Comparison of ENCODE assay signal across 16 mouse cellular contexts in genomic region chr11:109702031-109702815, GRCm38 (mm10). TPM values are rescaled to one million over a fixed set of nuclear protein-coding genes. Genes with fewer than 3 reads are reported as not detected.
DNase-seq lines count a peak whose midpoint lies in the region; ATAC-seq and TF ChIP-seq lines count a peak whose summit lies in the region.
"Had no signal": no experiment of that assay in that cellular context is flagged by ENCODE, and none has a peak within 500 bp of the region (broad histone marks: within the 10 kb centered on the region; RNA-seq: fewer than 3 reads in every experiment).

No protein-coding gene starts in this region.

- H3K27ac ChIP-seq in kidney, embryonic 14.5 days (ENCODE audit: low read depth, low read length) = no peak overlapping the region
- peak overlapping the region; percentile 77 for H3K27ac ChIP-seq in intestine, postnatal 0 days (ENCODE audit: low read depth, low read length)
- H3K27ac ChIP-seq in small intestine, adult 2 months (ENCODE audit: insufficient read depth, low read depth, low read length) = peak overlapping the region; percentile 99
- H3K27ac ChIP-seq: hindbrain, embryonic 14.5 days; limb, embryonic 13.5 days; macrophage; midbrain, embryonic 13.5 days had no signal

- no peak for TF ChIP-seq POLR2A in small intestine, adult 2 months (IDR thresholded peaks at IDR 0.05; ENCODE audit: low read depth, low read length)

- DNase-seq in kidney, adult 18-20 months = peak; percentile 33
- peak; percentile 27 to 35 for DNase-seq in kidney, postnatal 25 days
- DNase-seq in embryo, embryonic 9.5 days (ENCODE audit: extremely low spot score) = no peak
- no peak for DNase-seq in lung, adult 18-20 months
- DNase-seq in retina, embryonic 14.5 days (ENCODE audit: low spot score) = no peak
- DNase-seq: adrenal gland, adult 8-10 months; cerebellum, adult 8-10 months; right cerebral cortex, postnatal 25 days had no signal

- no peak overlapping the region for H3K4me3 ChIP-seq in kidney, embryonic 14.5 days (ENCODE audit: low read length)
- H3K4me3 ChIP-seq in intestine, postnatal 0 days (ENCODE audit: low read depth, low read length) = no peak overlapping the region
- peak overlapping the region; percentile 39 for H3K4me3 ChIP-seq in small intestine, adult 2 months (ENCODE audit: low read depth, low read length)
- H3K4me3 ChIP-seq: limb, embryonic 13.5 days; midbrain, embryonic 13.5 days had no signal

- 58% methylated on average over 10 of the region's 10 CpGs for WGBS in kidney, embryonic 14.5 days
- WGBS in intestine, postnatal 0 days = 26% methylated on average over 10 of the region's 10 CpGs
- 24% methylated on average over 10 of the region's 10 CpGs for WGBS in small intestine, adult 2 months

- no peaks in the 10 kb centered on the region for H3K4me1 ChIP-seq in kidney, embryonic 14.5 days (ENCODE audit: control insufficient read depth, insufficient read depth, low read length)
- H3K4me1 ChIP-seq in intestine, postnatal 0 days (replicated peaks; ENCODE audit: control insufficient read depth, insufficient read depth, low read length) = peaks cover 19% of the 10 kb centered on the region
- peaks cover 43% of the 10 kb centered on the region; the same call in 1 of the 2 replicates for H3K4me1 ChIP-seq in small intestine, adult 2 months (ENCODE audit: control insufficient read depth, insufficient read depth, insufficient read length, low read length)
- H3K4me1 ChIP-seq: midbrain, embryonic 13.5 days had no signal

- H3K27me3 ChIP-seq in kidney, embryonic 14.5 days (ENCODE audit: control insufficient read depth, insufficient read depth, low read length) = no peaks in the 10 kb centered on the region
- no peaks in the 10 kb centered on the region for H3K27me3 ChIP-seq in intestine, postnatal 0 days (replicated peaks; ENCODE audit: control insufficient read depth, insufficient read depth, low read length)
- H3K27me3 ChIP-seq in small intestine, adult 2 months (ENCODE audit: control insufficient read depth, insufficient read depth, low read length) = no peaks in the 10 kb centered on the region
- H3K27me3 ChIP-seq: limb, embryonic 13.5 days; midbrain, embryonic 13.5 days had no signal

- no peak overlapping the region for H3K9ac ChIP-seq in kidney, embryonic 14.5 days (ENCODE audit: low read depth, low read length)
- no peak overlapping the region for H3K9ac ChIP-seq in intestine, postnatal 0 days (ENCODE audit: low read depth, low read length)
- H3K9ac ChIP-seq: hindbrain, embryonic 14.5 days; limb, embryonic 13.5 days; midbrain, embryonic 13.5 days had no signal

- no peak for ATAC-seq in kidney, embryonic 14.5 days (ENCODE audit: low FRiP score, low TSS enrichment)
- peak; percentile 21; the same call in 1 of the 2 replicates for ATAC-seq in intestine, postnatal 0 days
- ATAC-seq: forebrain, embryonic 14.5 days; midbrain, embryonic 13.5 days had no signal

- no peaks in the 10 kb centered on the region for H3K9me3 ChIP-seq in kidney, embryonic 14.5 days (ENCODE audit: control insufficient read depth, low read length)
- H3K9me3 ChIP-seq in intestine, postnatal 0 days (ENCODE audit: control insufficient read depth) = no peaks in the 10 kb centered on the region
- H3K9me3 ChIP-seq: limb, embryonic 13.5 days; midbrain, embryonic 13.5 days had no signal

- H3K36me3 ChIP-seq in kidney, embryonic 14.5 days (ENCODE audit: control insufficient read depth, insufficient read depth, low read length) = no peaks in the 10 kb centered on the region
- H3K36me3 ChIP-seq in intestine, postnatal 0 days (ENCODE audit: control insufficient read depth, insufficient read depth) = no peaks in the 10 kb centered on the region
- no peaks in the 10 kb centered on the region for H3K36me3 ChIP-seq in small intestine, adult 2 months (ENCODE audit: control insufficient read depth, insufficient read depth, low read length)
- H3K36me3 ChIP-seq: limb, embryonic 13.5 days; midbrain, embryonic 13.5 days had no signal

- no peak overlapping the region for H3K4me2 ChIP-seq in kidney, embryonic 14.5 days (replicated peaks; ENCODE audit: low read depth, low read length)
- peak overlapping the region; percentile 30; the same call in 1 of the 2 replicates for H3K4me2 ChIP-seq in intestine, postnatal 0 days (replicated peaks; ENCODE audit: low read depth)
- H3K4me2 ChIP-seq: hindbrain, embryonic 14.5 days; limb, embryonic 13.5 days; midbrain, embryonic 13.5 days had no signal

- no peak for TF ChIP-seq CTCF in intestine, postnatal 0 days (IDR thresholded peaks at IDR 0.05; ENCODE audit: low read depth)
- TF ChIP-seq CTCF in small intestine, adult 2 months (IDR thresholded peaks at IDR 0.05; ENCODE audit: extremely low read depth, insufficient read length, insufficient replicate concordance, low read depth, low read length) = no peak

RNA-seq across cellular contexts. Expression of gene Fam20a, which starts 19.9 kb away (rescaled TPM):
- 1.5 and 1.9 TPM in 2 replicates for polyA plus RNA-seq in kidney, embryonic 14.5 days (2014; fragmentation: Nextera tagmentation; extraction: Ambion mirVana)
- polyA plus RNA-seq in intestine, postnatal 0 days (2015; fragmentation: Nextera tagmentation; extraction: Ambion mirVana) = 2.5 TPM in 2 replicates
- 12.1 and 25.3 TPM in 2 replicates for polyA plus RNA-seq in small intestine, adult 2 months (2012; rRNA removed)
- polyA plus RNA-seq: macrophage had no signal

RNA-seq across cellular contexts. Expression of gene Prkar1a, which starts 53.0 kb away (rescaled TPM):
- 273 and 367 TPM in 2 replicates for polyA plus RNA-seq in kidney, embryonic 14.5 days (2014; fragmentation: Nextera tagmentation; extraction: Ambion mirVana)
- polyA plus RNA-seq in intestine, postnatal 0 days (2015; fragmentation: Nextera tagmentation; extraction: Ambion mirVana) = 180 and 188 TPM in 2 replicates
- 22.8 and 40.8 TPM in 2 replicates for polyA plus RNA-seq in small intestine, adult 2 months (2012; rRNA removed)

Comparison
In these comparisons a context has a peak if more than half of its experiments do, and no peak if none do; other contexts are left out.
1. DNase-seq: peak in kidney, adult 18-20 months (single experiment) and kidney, postnatal 25 days (2 of 2); none in embryo, embryonic 9.5 days (single experiment), lung, adult 18-20 months (0 of 2) and retina, embryonic 14.5 days (single experiment).